In genomic region chr13:23464224-23464637, GRCm38 (mm10) we compare ENCODE assay signal across 8 mouse cellular contexts. TPM values are rescaled to one million over a fixed set of nuclear protein-coding genes. Genes with fewer than 3 reads are reported as not detected.
A peak's percentile ranks its signal among the peaks of the same experiment; 100 is the strongest.
DNase-seq lines count a peak whose midpoint lies in the region; ATAC-seq lines count a peak whose summit lies in the region.

No protein-coding gene starts in this region.

- H3K9ac ChIP-seq in embryonic facial prominence, embryonic 11.5 days (replicated peaks; ENCODE audit: low read length): peak overlapping the region; percentile 41
- peak overlapping the region; percentile 59 for H3K9ac ChIP-seq in limb, embryonic 12.5 days (replicated peaks)
- H3K9ac ChIP-seq in midbrain, embryonic 12.5 days (replicated peaks): peak overlapping the region; percentile 58
- peak overlapping the region; percentile 67 for H3K9ac ChIP-seq in stomach, embryonic 16.5 days (ENCODE audit: low read length)

- peak; percentile 39 to 55 for DNase-seq in heart, adult 18-20 months
- no peak for DNase-seq in heart, adult 8-10 months (ENCODE audit: low spot score)
- DNase-seq in adrenal gland, adult 2 months: peak; percentile 60
- DNase-seq in embryonic facial prominence, embryonic 11.5 days (ENCODE audit: low spot score): peak; percentile 41
- DNase-seq in heart, postnatal 14 days: peak; percentile 28 to 39

- H3K27ac ChIP-seq in embryonic facial prominence, embryonic 11.5 days (replicated peaks; ENCODE audit: low read depth, low read length): no peak overlapping the region
- no peak overlapping the region for H3K27ac ChIP-seq in limb, embryonic 12.5 days
- H3K27ac ChIP-seq in midbrain, embryonic 12.5 days (replicated peaks): no peak overlapping the region
- H3K27ac ChIP-seq in stomach, embryonic 16.5 days (ENCODE audit: low read length): no peak overlapping the region

- no peaks in the 10 kb centered on the region; the same call in 1 of the 2 replicates for H3K4me1 ChIP-seq in embryonic facial prominence, embryonic 11.5 days (ENCODE audit: control insufficient read depth, insufficient read depth, low read length)
- H3K4me1 ChIP-seq in limb, embryonic 12.5 days (replicated peaks): peaks cover 11% of the 10 kb centered on the region; the same call in 1 of the 2 replicates
- peaks cover 23% of the 10 kb centered on the region for H3K4me1 ChIP-seq in midbrain, embryonic 12.5 days
- peaks cover 12% of the 10 kb centered on the region; the same call in 1 of the 2 replicates for H3K4me1 ChIP-seq in stomach, embryonic 16.5 days (ENCODE audit: control insufficient read depth, insufficient read depth, low read length)

- H3K36me3 ChIP-seq in embryonic facial prominence, embryonic 11.5 days (replicated peaks; ENCODE audit: control insufficient read depth, insufficient read depth, low read depth, low read length): no peaks in the 10 kb centered on the region
- H3K36me3 ChIP-seq in limb, embryonic 12.5 days: no peaks in the 10 kb centered on the region
- no peaks in the 10 kb centered on the region for H3K36me3 ChIP-seq in midbrain, embryonic 12.5 days
- no peaks in the 10 kb centered on the region for H3K36me3 ChIP-seq in stomach, embryonic 16.5 days (ENCODE audit: control insufficient read depth, insufficient read depth, low read length)

- H3K27me3 ChIP-seq in embryonic facial prominence, embryonic 11.5 days (ENCODE audit: control insufficient read depth, insufficient read depth, low read length): no peaks in the 10 kb centered on the region
- H3K27me3 ChIP-seq in limb, embryonic 12.5 days: 0 out of 2 replicates have a peak, but pooled peaks cover 7% of the 10 kb centered on the region
- H3K27me3 ChIP-seq in midbrain, embryonic 12.5 days: peaks cover 27% of the 10 kb centered on the region
- no peaks in the 10 kb centered on the region for H3K27me3 ChIP-seq in stomach, embryonic 16.5 days (ENCODE audit: control insufficient read depth, insufficient read depth, low read length)

- H3K9me3 ChIP-seq in embryonic facial prominence, embryonic 11.5 days (replicated peaks; ENCODE audit: control insufficient read depth, low read length): no peaks in the 10 kb centered on the region
- no peaks in the 10 kb centered on the region for H3K9me3 ChIP-seq in limb, embryonic 12.5 days
- no peaks in the 10 kb centered on the region for H3K9me3 ChIP-seq in midbrain, embryonic 12.5 days
- no peaks in the 10 kb centered on the region for H3K9me3 ChIP-seq in stomach, embryonic 16.5 days (replicated peaks; ENCODE audit: control insufficient read depth, low read length)

- no peak for ATAC-seq in embryonic facial prominence, embryonic 11.5 days (replicated peaks; ENCODE audit: insufficient number of reproducible peaks, low FRiP score, low TSS enrichment, low read depth)
- peak; percentile 58; the same call in 1 of the 2 replicates for ATAC-seq in limb, embryonic 12.5 days (ENCODE audit: insufficient number of reproducible peaks, insufficient read depth, low FRiP score, low TSS enrichment, low read depth)
- ATAC-seq in midbrain, embryonic 12.5 days (ENCODE audit: low FRiP score, low read depth): peak; percentile 59
- ATAC-seq in stomach, embryonic 16.5 days (ENCODE audit: insufficient read depth, low FRiP score): no peak

- intact Hi-C loops in heart, postnatal 14 days (cut with DNase I): no loop called here

- under 1% methylated on average over 29 of the region's 29 CpGs for WGBS in embryonic facial prominence, embryonic 11.5 days
- WGBS in limb, embryonic 12.5 days: under 1% methylated on average over 29 of the region's 29 CpGs
- under 1% methylated on average over 29 of the region's 29 CpGs for WGBS in midbrain, embryonic 12.5 days
- WGBS in stomach, embryonic 16.5 days: under 1% methylated on average over 29 of the region's 29 CpGs

- peak overlapping the region; percentile 61 for H3K4me2 ChIP-seq in embryonic facial prominence, embryonic 11.5 days (ENCODE audit: low read depth, low read length)
- peak overlapping the region; percentile 85 for H3K4me2 ChIP-seq in limb, embryonic 12.5 days
- H3K4me2 ChIP-seq in midbrain, embryonic 12.5 days (replicated peaks): peak overlapping the region; percentile 77
- H3K4me2 ChIP-seq in stomach, embryonic 16.5 days (ENCODE audit: low read depth, low read length): peak overlapping the region; percentile 90

- peak overlapping the region; percentile 45 for H3K4me3 ChIP-seq in embryonic facial prominence, embryonic 11.5 days (ENCODE audit: low read depth, low read length)
- peak overlapping the region; percentile 58 for H3K4me3 ChIP-seq in limb, embryonic 12.5 days (replicated peaks)
- peak overlapping the region; percentile 56 for H3K4me3 ChIP-seq in midbrain, embryonic 12.5 days
- H3K4me3 ChIP-seq in stomach, embryonic 16.5 days (replicated peaks; ENCODE audit: low read length): peak overlapping the region; percentile 59

RNA-seq across cellular contexts. Expression of gene Btn1a1, which starts 1.5 kb away (rescaled TPM):
- not detected for total RNA-seq in heart, adult 18-20 months (2021)
- total RNA-seq in heart, adult 8-10 months (2022): not detected
- total RNA-seq in adrenal gland, adult 2 months (2021): not detected
- not detected in 2 replicates for polyA plus RNA-seq in adrenal gland, adult 2 months (2012; rRNA removed)
- 0.24 and 0.35 TPM in 2 replicates for polyA plus RNA-seq in embryonic facial prominence, embryonic 11.5 days (2014; fragmentation: Nextera tagmentation; extraction: Ambion mirVana)
- not detected for total RNA-seq in heart, postnatal 14 days (2021)
- polyA plus RNA-seq in limb, embryonic 12.5 days (2016; fragmentation: Nextera tagmentation; extraction: Ambion mirVana): 0.10 and 0.12 TPM in 2 replicates
- polyA plus RNA-seq in midbrain, embryonic 12.5 days (2016; fragmentation: Nextera tagmentation; extraction: Ambion mirVana): not detected in 2 replicates
- 0.21 and 0.22 TPM in 2 replicates for polyA plus RNA-seq in stomach, embryonic 16.5 days (2015; fragmentation: Nextera tagmentation; extraction: Ambion mirVana)

RNA-seq across cellular contexts. Expression of gene Btn2a2, which starts 24.4 kb away (rescaled TPM):
- total RNA-seq in heart, adult 18-20 months (2021): not detected
- total RNA-seq in heart, adult 8-10 months (2022): not detected
- total RNA-seq in adrenal gland, adult 2 months (2021): not detected
- not detected in 2 replicates for polyA plus RNA-seq in adrenal gland, adult 2 months (2012; rRNA removed)
- polyA plus RNA-seq in embryonic facial prominence, embryonic 11.5 days (2014; fragmentation: Nextera tagmentation; extraction: Ambion mirVana): 1.1 and 1.4 TPM in 2 replicates
- not detected for total RNA-seq in heart, postnatal 14 days (2021)
- 1.8 and 1.9 TPM in 2 replicates for polyA plus RNA-seq in limb, embryonic 12.5 days (2016; fragmentation: Nextera tagmentation; extraction: Ambion mirVana)
- polyA plus RNA-seq in midbrain, embryonic 12.5 days (2016; fragmentation: Nextera tagmentation; extraction: Ambion mirVana): 0.10 and 0.17 TPM in 2 replicates
- polyA plus RNA-seq in stomach, embryonic 16.5 days (2015; fragmentation: Nextera tagmentation; extraction: Ambion mirVana): 0.14 and 0.28 TPM in 2 replicates

RNA-seq across cellular contexts. Expression of gene Abt1, which starts 40.6 kb away (rescaled TPM):
- 1 to 10 TPM; 4.6 to 4.7 TPM for total RNA-seq in heart, adult 18-20 months (2021)
- 1 to 10 TPM; 4.1 to 4.8 (median 4.7) TPM for total RNA-seq in heart, adult 8-10 months (2022)
- total RNA-seq in adrenal gland, adult 2 months (2021): 1 to 10 TPM; 7.0 to 8.5 TPM
- 1.1 TPM in 2 replicates for polyA plus RNA-seq in adrenal gland, adult 2 months (2012; rRNA removed)
- polyA plus RNA-seq in embryonic facial prominence, embryonic 11.5 days (2014; fragmentation: Nextera tagmentation; extraction: Ambion mirVana): 15.0 and 16.2 TPM in 2 replicates
- total RNA-seq in heart, postnatal 14 days (2021): 1 to 10 TPM; 4.5 to 5.0 TPM
- 14.4 and 15.2 TPM in 2 replicates for polyA plus RNA-seq in limb, embryonic 12.5 days (2016; fragmentation: Nextera tagmentation; extraction: Ambion mirVana)
- 10.1 and 12.3 TPM in 2 replicates for polyA plus RNA-seq in midbrain, embryonic 12.5 days (2016; fragmentation: Nextera tagmentation; extraction: Ambion mirVana)
- polyA plus RNA-seq in stomach, embryonic 16.5 days (2015; fragmentation: Nextera tagmentation; extraction: Ambion mirVana): 10.3 and 11.4 TPM in 2 replicates

Comparison
In these comparisons a context has a peak if more than half of its experiments do, and no peak if none do; other contexts are left out.
1. ATAC-seq: peak in limb, embryonic 12.5 days (single experiment) and midbrain, embryonic 12.5 days (single experiment); none in embryonic facial prominence, embryonic 11.5 days (single experiment) and stomach, embryonic 16.5 days (single experiment).
2. Peak in every context shown above with its lines, with median percentiles within 50 percentile points of each other: H3K4me2 ChIP-seq, H3K4me3 ChIP-seq and H3K9ac ChIP-seq.